Mouse (Mus musculus): ENCODE data around the gene Adamtsl4. TPM values are rescaled to one million over a fixed set of nuclear protein-coding genes. Genes with fewer than 3 reads are reported as not detected.
"Not testable (repeated sequence)": the region's sequence is repeated elsewhere in the genome, so short reads cannot be mapped to it uniquely, and the experiment has no call there.

Adamtsl4 gene
- total RNA-seq, 4 experiments from 2014 or later, result 35.5 to 60.3 (median 45.4) TPM

DNA sequence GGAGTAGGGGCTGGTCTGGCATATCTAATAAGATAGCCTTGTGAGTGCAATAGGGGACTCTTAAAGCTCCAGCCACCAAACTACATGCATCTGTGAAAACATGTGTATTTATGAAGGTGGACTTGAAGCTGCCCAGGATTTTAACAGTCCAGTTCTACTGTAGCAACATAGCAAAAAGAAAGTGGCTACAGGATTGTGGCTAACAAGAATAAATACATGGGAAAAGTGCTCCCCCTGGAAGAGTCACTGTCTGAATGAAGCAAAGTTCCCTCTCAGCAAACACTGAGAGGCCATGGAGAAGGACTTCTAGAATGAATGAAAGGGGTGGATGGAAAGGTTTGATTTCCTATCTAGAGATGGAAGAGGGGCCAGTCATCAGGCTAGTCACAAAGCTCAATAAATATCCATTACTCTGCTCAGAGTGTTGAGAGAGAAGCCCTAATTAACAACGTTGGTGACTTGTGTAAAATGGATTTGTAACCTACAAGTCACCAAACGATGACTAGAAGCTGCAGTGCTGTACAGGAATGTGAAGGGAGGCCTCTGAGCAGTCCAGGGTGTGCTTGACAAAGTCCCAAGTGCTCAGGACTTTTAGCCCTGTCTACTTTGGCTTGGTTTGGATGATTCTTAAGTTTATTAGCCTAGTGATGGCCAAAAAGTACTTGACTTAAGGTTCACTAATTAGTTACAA is 26.8 kb downstream of the Adamtsl4 start:
- DNase-seq (ENCODE audit: low spot score), result no peak

DNA sequence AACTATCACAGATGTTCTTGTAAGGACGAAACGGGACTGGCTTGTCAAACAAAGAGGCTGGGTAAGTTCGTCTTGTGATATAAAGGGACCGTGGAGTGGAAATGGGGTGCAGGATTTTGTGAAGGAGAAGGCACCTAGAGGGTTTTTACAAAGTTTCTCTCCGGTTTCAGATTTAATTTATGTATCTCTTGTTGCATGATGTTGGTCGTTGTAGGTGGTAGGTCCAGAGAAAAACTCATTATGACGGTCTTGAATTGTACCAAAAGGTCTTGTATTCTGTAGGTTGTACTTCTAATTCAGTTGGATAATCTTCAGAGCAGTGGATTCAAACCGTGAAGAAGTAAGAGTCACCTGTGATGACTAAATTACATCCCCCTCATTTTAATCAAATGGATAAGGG is 27.8 kb downstream of the Adamtsl4 start:
- DNase-seq (ENCODE audit: low spot score), result no peak

DNA sequence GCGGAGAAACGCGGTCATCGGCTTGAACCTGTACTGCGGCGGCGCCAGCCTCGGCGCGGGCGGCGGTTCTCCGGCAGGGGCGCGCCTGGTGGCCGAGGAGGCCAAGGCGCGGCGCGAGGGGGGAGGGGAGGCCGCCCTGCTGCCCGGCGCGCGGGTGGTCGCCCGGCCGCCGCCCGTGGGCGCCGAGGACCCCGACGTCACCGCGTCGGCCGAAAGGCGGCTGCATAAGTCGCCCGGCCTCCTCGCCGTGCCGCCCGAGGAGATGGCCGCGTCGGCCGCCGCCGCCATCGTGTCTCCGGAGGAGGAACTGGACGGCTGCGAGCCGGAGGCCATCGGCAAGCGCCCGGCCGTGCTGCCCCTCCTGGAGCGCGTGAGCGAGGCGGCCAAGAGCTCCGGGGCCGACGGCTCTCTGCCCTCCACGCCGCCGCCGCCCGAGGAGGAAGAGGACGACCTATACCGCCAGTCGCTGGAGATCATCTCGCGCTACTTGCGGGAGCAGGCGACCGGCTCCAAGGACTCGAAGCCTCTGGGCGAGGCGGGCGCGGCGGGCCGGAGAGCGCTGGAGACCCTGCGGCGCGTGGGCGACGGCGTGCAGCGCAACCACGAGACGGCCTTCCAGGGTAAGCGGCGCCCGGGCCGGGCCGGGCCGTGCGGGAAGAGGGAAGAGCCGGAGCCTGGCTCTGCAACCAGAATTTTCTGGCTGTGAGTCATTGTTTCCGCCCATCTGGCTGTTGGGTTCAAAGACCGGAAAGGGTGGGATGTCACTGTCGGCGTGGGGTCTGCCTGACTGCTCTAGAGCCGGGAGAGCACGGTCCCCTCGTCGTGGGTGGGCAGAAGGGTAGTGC is 28.6 kb downstream of the Adamtsl4 start:
- peak; percentile 88 for DNase-seq (ENCODE audit: low spot score)

DNA sequence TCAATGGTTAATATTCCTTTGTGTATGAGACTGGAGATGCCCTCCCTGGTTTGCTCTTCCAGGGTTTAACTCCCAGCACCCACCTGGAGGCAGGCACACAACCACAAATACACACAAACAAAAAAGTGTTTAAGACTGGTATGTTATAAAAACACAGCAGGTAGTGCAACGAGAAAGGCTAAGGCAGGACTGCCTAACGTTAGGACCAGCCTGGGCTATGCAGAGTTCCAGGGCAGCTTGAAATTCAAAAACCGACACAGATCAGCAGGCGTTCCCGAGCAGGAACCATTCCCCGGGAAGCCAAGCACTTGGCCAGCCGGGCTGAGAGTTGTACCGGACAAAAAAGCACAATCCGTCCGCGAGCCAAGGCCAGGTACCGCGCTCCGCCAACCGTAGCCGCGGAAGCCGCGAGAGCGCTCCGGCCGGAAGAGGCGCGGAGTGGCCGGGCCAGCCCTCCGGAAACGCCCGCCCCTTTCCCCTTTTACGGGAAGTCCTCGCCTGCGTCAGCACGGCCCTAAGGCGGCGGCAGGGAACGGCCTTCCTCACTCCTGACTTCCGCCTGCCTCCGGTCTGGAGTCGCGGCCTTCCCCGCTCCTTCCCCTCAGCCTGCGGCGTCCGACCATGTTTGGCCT is 29.4 kb downstream of the Adamtsl4 start, which contains the start of gene Mcl1:
Mcl1 (plus strand) TSS at position 553 of the 632 bp plus-strand sequence.
- peak; percentile 96 for DNase-seq (ENCODE audit: low spot score)

DNA sequence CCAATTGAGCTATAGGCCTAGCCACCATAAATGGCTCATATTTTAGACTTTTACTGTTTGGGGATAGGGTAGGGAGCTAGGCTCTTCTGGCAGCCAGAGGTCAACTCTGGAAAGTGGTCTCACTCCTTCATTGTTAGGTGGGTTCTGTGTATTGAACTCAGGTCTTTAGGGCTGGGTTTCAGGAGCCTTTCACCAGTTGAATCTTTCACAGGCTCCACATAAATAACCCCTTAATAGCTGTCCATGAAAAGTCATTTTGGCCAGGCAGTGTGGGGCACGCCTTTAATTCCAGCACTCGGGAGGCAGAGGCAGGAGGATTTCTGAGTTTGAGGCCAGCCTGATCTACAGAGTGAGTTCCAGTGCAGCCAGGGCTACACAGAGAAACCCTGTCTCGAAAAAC is 30.0 kb downstream of the Adamtsl4 start:
- no peak for DNase-seq (ENCODE audit: low spot score)

DNA sequence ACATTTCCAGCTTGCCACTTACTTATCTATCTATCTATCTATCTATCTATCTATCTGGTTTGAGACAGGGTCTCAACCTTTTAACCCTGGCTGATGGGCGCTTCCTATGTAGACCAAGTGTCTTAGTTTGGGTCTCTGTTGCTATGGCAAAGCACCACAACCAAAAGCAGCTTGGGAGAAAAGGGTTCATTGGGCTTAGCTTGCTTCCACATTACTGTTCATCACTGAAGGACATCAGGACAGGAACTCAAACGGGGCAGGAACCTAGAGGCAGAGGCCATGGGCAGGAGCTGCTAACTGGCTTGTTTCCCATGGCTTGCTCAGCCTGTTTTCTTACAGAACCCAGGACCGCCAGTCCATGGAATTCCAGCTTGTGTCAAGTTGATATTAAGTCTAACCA is 30.6 kb downstream of the Adamtsl4 start:
- no peak for DNase-seq (ENCODE audit: low spot score)

DNA sequence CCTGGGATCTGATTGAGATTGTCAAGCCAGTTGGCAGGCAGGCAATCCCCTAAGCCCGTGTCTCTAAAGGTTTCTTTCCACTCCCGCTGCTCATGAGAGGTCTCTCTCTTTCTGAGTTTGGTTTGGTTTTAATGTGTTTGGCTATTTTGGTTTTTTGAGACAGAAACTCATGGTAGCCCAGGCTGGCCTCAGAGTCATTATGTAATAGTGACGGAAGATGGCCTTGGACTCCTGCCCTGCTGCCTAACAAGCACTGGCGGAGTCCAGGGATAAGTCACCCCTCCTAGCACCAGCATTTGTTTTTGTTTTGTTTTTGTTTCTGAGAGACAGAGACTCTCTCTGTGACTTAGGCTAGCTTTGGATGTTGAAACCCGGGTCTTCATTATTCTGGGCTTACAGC is 32.3 kb downstream of the Adamtsl4 start:
- no peak for DNase-seq (ENCODE audit: low spot score)

DNA sequence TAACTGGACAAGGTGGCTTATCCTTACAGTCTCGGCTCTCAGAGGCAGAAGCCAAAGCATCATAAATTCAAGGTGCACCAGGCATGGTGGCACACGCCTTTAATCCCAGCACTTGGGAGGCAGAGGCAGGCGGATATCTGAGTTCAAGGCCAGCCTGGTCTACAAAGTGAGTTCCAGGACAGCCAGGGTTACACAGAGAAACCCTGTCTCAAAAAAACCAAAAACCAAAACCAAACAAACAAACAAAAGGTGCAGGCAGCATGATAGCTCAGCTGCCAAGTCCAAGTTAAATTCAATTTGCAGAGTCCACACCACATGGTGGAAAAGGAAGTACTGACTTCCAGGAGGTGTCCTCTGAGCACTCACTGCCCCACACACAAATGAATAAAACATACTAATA is 33.3 kb downstream of the Adamtsl4 start:
- not testable (repeated sequence) for DNase-seq (ENCODE audit: low spot score)

DNA sequence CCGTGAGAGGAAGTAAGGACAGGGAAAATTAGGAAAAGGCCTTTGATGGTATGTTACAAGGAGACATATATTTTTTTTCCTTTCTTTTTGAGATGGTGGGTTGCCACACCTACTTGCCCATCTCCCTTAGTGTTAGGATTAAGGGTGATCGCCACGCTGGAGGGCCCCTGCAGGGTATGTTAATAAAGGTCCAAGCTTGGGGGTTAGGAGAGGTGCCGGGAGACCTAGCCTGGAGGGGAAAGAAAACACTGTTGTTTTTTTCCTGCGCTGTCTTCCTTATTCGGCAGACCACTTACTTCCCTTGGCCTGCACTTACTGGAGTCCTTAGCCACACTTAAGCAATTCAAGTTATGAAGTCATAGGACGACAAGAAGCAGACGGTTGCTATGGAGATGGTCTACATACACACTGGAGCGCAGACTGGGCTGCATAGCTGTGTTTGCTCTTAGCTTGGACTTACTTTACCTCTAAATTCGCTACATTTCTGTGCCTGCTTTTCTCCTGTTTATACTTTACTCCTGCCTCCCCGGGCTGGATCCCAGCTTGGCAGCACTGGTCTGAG is 34.2 kb downstream of the Adamtsl4 start:
- DNase-seq (ENCODE audit: low spot score), result no peak

DNA sequence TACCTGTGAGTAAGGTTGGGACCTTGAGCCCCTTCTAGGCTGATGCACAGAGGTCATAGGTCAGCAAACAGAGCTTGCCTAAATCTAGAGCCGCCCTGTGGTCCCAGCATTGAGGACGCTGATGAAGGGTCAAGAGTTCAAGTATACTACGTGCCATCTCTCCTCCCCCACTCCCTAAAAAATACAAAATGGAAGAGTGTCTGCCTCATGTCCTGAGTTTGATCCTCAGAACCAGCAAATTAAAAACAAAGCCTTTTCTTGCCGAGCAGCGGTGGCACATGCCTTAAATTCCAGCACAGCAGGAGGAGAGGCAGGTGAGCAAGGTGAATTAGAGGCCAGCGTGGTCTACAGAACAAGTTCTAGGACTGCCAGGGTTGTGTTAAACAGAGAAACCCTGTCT is 34.8 kb downstream of the Adamtsl4 start:
- DNase-seq (ENCODE audit: low spot score), result no peak

DNA sequence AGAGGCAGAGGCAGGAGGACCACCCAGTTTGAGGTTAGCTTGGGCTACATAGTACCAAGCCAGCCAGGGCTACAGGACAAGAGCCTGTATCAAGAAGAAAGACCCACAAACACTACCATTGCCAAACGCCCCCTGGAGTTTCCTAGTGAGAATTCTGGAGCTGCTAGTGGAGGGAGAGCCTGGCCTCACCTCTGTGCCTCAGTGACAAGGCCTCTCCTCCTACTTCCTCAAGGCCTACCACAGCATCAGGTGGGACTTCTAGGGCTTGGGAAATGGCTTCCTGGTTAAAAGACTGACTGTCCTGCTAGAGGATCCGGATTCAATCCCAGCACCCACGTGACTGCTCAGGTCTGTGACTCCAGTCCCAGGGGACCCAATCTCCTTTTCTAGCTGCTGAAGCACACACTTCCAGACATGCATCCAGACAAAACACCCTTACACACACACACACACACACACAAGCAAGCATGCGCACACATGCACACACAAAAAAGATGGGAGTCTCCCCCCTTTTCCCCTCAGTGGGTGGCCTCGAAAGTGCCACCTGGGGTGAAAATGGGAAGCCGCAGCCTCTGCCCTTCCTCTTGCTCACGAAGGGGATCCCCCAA is 35.4 kb downstream of the Adamtsl4 start:
- no peak for DNase-seq (ENCODE audit: low spot score)

DNA sequence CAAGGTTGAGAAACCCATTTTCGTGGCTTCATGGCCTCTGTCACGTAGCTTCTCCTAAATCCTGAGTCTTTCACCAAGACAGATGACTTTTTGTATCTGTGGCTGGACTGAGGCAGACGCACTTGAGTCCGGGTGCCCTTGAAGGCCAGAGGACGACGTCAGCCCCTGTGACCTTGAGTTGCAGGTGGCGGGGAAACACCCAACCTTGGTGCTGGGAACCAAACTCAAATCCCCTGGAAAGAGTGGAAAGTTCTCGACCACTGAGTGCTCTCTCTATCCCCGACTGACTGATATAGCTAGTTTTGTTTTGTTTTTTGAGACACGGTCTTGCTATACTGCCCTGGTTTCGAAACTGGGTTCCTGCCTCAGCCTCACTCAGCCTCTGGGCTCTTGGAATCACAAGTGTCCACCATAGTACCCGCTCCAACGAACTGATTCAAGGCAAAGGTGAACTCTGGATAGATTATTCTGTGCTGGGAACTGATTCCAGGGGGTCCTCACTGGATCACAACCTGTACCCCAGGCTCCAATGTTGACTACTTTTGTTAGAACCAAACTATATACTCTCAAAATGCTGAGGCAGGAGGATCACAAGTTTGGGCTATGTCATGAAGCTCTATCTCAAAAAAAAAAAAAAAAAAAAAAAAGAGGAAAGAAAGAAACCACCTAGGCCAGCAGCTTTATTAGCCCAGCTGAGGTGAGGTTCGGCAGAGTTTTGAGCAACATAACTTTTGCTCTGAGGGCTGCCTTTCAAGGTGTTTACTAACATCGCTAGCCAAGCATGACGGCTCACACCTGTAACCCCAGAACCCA is 36.1 kb downstream of the Adamtsl4 start:
- no peak for DNase-seq (ENCODE audit: low spot score)

DNA sequence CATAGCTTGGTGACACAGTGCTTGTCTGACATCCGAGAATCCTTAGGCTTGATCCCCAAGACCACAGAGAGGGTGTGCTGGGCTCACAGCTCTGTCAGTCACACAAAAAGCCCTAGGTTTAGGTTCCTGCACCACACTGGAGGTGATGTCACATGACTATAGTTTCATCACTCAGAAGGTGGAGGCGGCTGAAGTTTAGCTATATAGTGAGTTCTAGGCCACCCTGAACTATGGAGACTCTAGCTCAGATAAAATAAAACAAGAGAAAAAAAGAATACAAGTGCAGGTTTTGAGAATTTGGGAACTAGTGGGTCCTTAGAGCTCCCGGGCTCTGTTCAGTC is 36.7 kb downstream of the Adamtsl4 start:
- no peak for DNase-seq (ENCODE audit: low spot score)

DNA sequence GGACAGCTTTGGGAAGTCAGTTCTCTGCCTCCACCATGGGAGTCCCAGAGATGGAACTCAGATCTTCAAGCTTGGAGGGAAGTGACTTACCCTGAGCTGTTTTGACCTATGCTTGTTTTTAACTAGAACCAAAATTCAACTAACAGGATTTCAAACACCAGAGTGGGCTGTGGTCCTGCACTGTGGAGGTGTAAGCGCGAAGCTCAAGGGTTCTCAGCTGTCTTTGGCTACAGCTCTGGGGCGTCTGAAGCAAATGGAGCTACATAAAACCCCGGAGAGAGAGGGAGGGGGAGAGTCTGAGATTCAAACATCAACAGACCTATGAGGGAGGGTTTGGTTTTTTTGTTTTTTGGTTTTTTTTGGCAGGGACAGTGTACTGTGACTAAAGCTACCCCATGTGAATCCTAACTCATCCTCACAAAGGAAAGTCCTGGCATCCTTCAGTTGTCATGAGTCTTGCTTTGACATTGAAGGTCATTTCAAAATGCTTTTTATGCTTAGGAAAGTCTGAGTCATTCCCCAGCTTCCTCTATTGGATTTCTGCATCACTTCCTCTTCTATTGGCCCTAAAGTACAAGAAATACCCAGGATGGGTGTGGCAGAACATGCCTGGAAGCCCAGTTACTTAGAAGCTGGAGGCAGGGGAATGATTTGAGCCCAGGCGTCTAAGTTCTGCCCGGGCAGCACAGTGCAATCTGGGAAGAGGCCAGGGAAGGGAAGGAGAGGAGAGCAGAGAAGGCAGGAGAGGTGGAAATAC is 37.3 kb downstream of the Adamtsl4 start:
- DNase-seq (ENCODE audit: low spot score), result peak; percentile 92

DNA sequence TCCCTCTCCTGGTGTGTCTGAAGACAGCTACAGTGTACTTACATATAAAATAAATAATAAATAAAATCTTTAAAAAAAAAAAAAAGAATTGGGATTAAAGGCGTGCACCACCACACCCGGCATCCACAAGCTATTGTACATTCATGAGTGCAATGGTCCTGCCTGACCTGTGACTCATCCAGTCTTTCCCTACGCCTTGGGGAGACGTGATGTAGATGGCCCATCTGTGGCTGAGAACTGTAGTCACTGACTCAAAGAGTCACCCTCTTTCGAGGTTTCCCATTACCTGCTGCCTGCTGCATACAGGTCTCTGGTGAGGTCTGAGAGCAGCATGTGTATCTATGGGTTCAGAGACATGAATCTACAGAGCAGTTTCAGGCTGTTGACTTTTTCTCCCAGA is 39.7 kb downstream of the Adamtsl4 start:
- DNase-seq (ENCODE audit: low spot score), result no peak

DNA sequence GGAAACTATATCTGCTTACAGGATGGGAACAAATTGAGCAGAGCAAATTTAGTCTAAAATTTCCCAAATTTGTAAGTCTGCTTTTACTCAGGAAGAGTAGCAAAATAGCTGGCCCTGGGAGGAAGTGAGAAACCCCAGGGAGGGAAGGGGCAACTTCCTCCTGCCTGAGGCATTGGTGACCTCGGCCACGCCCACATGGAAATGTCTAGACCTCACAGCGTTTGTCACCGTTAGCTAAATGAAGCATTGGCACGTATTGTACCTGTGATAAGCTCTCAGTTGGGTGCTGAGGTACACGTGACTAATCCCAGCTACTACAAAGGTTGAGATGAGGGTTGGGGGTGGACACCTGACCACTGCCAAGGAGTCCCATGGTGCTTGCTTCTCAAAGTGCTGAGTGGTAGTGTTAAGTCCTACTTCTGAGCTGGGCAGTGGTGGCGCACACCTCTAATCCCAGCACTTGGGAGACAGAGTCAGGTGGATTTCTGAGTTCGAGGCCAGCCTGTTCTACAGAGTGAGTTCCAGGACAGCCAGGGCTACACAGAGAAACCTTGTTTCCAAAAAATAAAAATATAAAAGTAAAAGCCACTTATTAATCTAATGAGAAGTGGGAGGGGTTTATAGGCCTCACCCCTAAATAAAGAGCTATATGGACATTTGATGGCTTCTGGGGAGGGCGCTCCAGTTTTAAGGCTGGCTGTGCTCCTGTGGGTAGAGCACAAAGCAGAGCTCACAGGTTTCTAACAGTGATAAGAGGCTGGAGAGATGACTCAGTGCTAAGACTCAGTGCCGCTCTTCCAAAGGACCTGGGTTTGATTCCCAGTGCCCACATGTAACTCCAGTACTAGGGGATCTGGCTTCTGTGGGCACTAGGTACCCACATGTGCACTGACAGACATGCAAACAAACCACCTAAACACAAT is 42.1 kb downstream of the Adamtsl4 start:
- no peak for DNase-seq (ENCODE audit: low spot score)

DNA sequence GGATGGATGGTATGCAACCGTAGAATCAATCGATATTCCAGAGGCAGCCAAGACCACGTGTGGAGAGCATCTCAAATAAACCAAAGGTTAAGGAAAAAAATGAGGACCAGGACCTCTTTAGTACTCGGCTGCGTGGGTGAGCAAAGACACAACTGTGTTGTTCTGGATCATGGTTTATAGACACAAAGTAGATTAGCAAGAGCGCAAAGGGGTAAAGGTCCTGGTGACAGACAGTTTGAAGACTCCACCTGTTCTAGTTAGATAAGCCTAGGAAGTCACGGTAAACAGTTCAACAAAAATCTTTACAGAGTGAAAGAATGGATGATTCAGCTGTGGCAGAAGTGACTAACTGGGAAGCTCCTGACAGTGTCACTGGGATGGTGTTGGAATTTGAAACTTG is 44.6 kb downstream of the Adamtsl4 start:
- no peak for DNase-seq (ENCODE audit: low spot score)

DNA sequence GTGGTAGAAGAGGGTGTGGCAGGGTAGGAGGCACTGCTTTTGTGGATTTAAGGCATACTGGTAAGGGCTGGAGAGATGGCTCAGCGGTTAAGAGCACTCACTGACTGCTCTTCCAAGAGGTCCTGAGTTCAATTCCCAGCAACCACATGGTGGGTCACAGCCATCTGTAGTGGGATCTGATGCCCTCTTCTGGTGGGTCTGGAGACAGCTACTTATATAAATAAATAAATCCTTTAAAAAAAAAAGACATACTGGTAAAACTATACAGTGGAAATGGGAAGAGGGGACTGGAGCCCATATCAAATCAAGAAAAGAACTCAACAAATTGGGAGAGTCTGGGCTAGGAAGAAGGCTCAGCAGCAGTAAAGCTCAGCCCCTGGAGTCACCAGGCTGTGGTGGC is 48.0 kb downstream of the Adamtsl4 start:
- DNase-seq (ENCODE audit: low spot score), result no peak

DNA sequence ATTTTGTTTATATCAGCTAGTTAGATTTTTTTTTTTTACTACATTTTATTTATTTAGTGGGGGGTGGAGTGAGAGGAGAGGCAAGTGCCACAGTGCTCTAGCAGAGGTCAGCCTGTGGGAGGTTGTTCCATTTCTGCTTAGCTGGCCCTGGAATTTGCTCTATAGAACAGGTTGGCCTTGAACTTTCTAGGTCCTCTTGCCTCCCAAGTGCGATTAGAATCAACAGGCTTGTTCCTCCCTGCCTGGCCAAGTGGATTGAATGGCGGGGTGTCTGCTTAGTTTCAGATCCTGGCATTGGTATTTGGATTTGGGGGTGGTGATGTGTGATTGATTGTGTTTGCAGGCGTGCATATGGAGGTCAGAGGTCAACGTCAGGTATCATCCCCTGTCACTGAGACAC is 51.6 kb downstream of the Adamtsl4 start:
- no peak for DNase-seq (ENCODE audit: low spot score)

Data from heart, adult 8-10 months (tissue).